Mouse (Mus musculus): Measurements from ENCODE around the gene Gramd2. TPM values are rescaled to one million over a fixed set of nuclear protein-coding genes. Genes with fewer than 3 reads are reported as not detected.
A peak's percentile ranks its signal among the peaks of the same experiment; 100 is the strongest.
"Not testable (repeated sequence)": the region's sequence is repeated elsewhere in the genome, so short reads cannot be mapped to it uniquely, and the experiment has no call there.

The Gramd2 gene
- polyA plus RNA-seq, 1 experiment from 2014 or later = 0.18 TPM

DNA sequence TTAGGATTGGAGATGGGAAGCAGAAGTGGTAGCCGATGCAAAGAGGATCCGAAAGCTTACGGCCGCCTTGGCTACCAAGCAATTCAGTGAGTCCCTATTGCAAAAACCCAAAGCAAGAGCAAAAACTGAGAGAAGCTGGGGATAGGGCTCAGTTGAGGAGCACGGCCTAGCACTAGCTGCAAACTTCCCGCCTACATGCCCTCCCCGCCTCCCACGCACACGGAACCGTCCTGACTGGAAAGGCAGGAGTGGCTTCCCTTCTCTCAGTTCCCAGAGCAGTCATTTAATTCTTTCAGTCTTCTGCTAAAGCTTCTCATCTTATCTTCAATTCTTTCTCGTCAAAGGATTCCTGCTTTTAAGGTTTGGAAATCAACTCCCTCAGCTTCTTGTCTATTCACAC is 69.0 kb downstream of the Gramd2 start:
- Histone ChIP-seq H3K9me3 (ENCODE audit: control insufficient read depth, low read length) (no peaks in the 10 kb centered on the region), H3K36me3 (ENCODE audit: control insufficient read depth, insufficient read depth, low read length) (no peaks in the 10 kb centered on the region), H3K27ac (ENCODE audit: low read depth, low read length) (no peak overlapping the region), H3K4me2 (no peak overlapping the region), H3K9ac (ENCODE audit: low read length) (no peak overlapping the region), H3K27me3 (ENCODE audit: control insufficient read depth, insufficient read depth, low read length) (no peaks in the 10 kb centered on the region), H3K4me1 (ENCODE audit: control insufficient read depth, insufficient read depth, low read length) (peaks cover 11% of the 10 kb centered on the region), H3K4me3 (ENCODE audit: low read depth, low read length) (no peak overlapping the region)
- WGBS = 86% methylated on average over 11 of the region's 11 CpGs
- ATAC-seq (ENCODE audit: low FRiP score) = no peak
- DNase-seq (ENCODE audit: low spot score, missing footprints) = no peak

- Histone ChIP-seq H3K4me3 (ENCODE audit: low read depth, low read length) (peak overlapping the region; percentile 84), H3K36me3 (ENCODE audit: control insufficient read depth, insufficient read depth, low read length) (no peaks in the 10 kb centered on the region), H3K27me3 (ENCODE audit: control insufficient read depth, insufficient read depth, low read length) (no peaks in the 10 kb centered on the region), H3K4me1 (ENCODE audit: control insufficient read depth, insufficient read depth, low read length) (peaks cover 11% of the 10 kb centered on the region), H3K27ac (ENCODE audit: low read depth, low read length) (no peak overlapping the region), H3K9me3 (ENCODE audit: control insufficient read depth, low read length) (no peaks in the 10 kb centered on the region), H3K9ac (ENCODE audit: low read length) (peak overlapping the region; percentile 71), H3K4me2 (peak overlapping the region; percentile 70)
- ATAC-seq (ENCODE audit: low FRiP score) = no peak
- 40% methylated on average over 12 of the region's 12 CpGs for WGBS
- peak; percentile 92 for DNase-seq (ENCODE audit: low spot score, missing footprints)
Measured at GRCm38 (mm10) chr9:59749581-59750265, 69.8 kb downstream of the Gramd2 start.

- peak within 1 kb of the TSS; percentile 82 for H3K9ac ChIP-seq (ENCODE audit: low read length)
- DNase-seq (ENCODE audit: low spot score, missing footprints) (peak; percentile 100), ATAC-seq (ENCODE audit: low FRiP score) (peak; percentile 95)
- H3K4me2 ChIP-seq = peak within 1 kb of the TSS; percentile 76
- under 1% methylated on average over 57 of the region's 59 CpGs for WGBS
- peaks cover 11% of the 10 kb centered on the region for H3K4me1 ChIP-seq (ENCODE audit: control insufficient read depth, insufficient read depth, low read length)
- H3K9me3 ChIP-seq (ENCODE audit: control insufficient read depth, low read length) = no peaks in the 10 kb centered on the region
- H3K36me3 ChIP-seq (ENCODE audit: control insufficient read depth, insufficient read depth, low read length) = no peaks in the 10 kb centered on the region
- no peaks in the 10 kb centered on the region for H3K27me3 ChIP-seq (ENCODE audit: control insufficient read depth, insufficient read depth, low read length)
- peak within 1 kb of the TSS; percentile 84 for H3K4me3 ChIP-seq (ENCODE audit: low read depth, low read length)
- peak within 1 kb of the TSS; percentile 86 for H3K27ac ChIP-seq (ENCODE audit: low read depth, low read length)
Measured at GRCm38 (mm10) chr9:59750267-59751065, 70.5 kb downstream of the Gramd2 start, which contains the start of the genes Senp8 and Myo9a. TSS of gene Senp8 (minus strand) at chr9:59750710. TSS of gene Myo9a (plus strand) at chr9:59750896.

GRCm38 (mm10) chr9:59751066-59751581 is 71.2 kb downstream of the Gramd2 start:
- peak overlapping the region; percentile 82 for H3K9ac ChIP-seq (ENCODE audit: low read length)
- peak overlapping the region; percentile 84 for H3K4me3 ChIP-seq (ENCODE audit: low read depth, low read length)
- peak overlapping the region; percentile 76 for H3K4me2 ChIP-seq
- no peaks in the 10 kb centered on the region for H3K36me3 ChIP-seq (ENCODE audit: control insufficient read depth, insufficient read depth, low read length)
- H3K4me1 ChIP-seq (ENCODE audit: control insufficient read depth, insufficient read depth, low read length) = peaks cover 11% of the 10 kb centered on the region
- DNase-seq (ENCODE audit: low spot score, missing footprints) (peak; percentile 97), ATAC-seq (ENCODE audit: low FRiP score) (peak; percentile 94)
- H3K27ac ChIP-seq (ENCODE audit: low read depth, low read length) = peak overlapping the region; percentile 86
- H3K9me3 ChIP-seq (ENCODE audit: control insufficient read depth, low read length) = no peaks in the 10 kb centered on the region
- H3K27me3 ChIP-seq (ENCODE audit: control insufficient read depth, insufficient read depth, low read length) = no peaks in the 10 kb centered on the region
- under 1% methylated on average over 45 of the region's 49 CpGs for WGBS

DNA sequence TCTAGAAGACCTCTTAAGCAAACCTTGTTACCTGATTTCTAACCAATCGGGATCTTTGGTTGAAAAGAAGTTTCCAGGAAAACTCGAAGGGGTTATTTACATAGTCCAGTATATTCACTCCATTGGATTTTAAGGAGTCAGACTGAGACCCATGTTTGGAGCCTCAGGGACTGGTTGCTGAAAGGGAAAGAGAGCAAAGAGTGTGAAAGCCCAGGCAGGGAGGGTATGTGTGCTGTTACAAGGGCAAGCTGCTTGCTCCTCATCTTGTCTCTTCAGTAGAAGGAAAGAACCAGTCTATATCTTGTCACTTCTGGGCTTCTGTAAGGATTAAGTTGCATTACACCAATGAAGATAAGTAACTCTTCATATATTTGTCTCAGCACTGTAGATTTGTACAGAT is 72.0 kb downstream of the Gramd2 start:
- Histone ChIP-seq H3K4me2 (peak overlapping the region; percentile 76), H3K27me3 (ENCODE audit: control insufficient read depth, insufficient read depth, low read length) (no peaks in the 10 kb centered on the region), H3K4me1 (ENCODE audit: control insufficient read depth, insufficient read depth, low read length) (peaks cover 11% of the 10 kb centered on the region), H3K9ac (ENCODE audit: low read length) (peak overlapping the region; percentile 82), H3K36me3 (ENCODE audit: control insufficient read depth, insufficient read depth, low read length) (no peaks in the 10 kb centered on the region), H3K27ac (ENCODE audit: low read depth, low read length) (no peak overlapping the region), H3K9me3 (ENCODE audit: control insufficient read depth, low read length) (no peaks in the 10 kb centered on the region), H3K4me3 (ENCODE audit: low read depth, low read length) (peak overlapping the region; percentile 84)
- WGBS = 13% methylated on average over 2 of the region's 2 CpGs
- DNase-seq (ENCODE audit: low spot score, missing footprints) (peak; percentile 88), ATAC-seq (ENCODE audit: low FRiP score) (no peak)

GRCm38 (mm10) chr9:59755199-59755598 is 75.3 kb downstream of the Gramd2 start:
- 76% methylated on average over 2 of the region's 2 CpGs for WGBS
- Histone ChIP-seq H3K9me3 (ENCODE audit: control insufficient read depth, low read length) (no peaks in the 10 kb centered on the region), H3K36me3 (ENCODE audit: control insufficient read depth, insufficient read depth, low read length) (no peaks in the 10 kb centered on the region), H3K27ac (ENCODE audit: low read depth, low read length) (no peak overlapping the region), H3K27me3 (ENCODE audit: control insufficient read depth, insufficient read depth, low read length) (no peaks in the 10 kb centered on the region), H3K4me1 (ENCODE audit: control insufficient read depth, insufficient read depth, low read length) (peaks cover 4% of the 10 kb centered on the region), H3K4me3 (ENCODE audit: low read depth, low read length) (no peak overlapping the region), H3K4me2 (no peak overlapping the region), H3K9ac (ENCODE audit: low read length) (no peak overlapping the region)
- ATAC-seq (ENCODE audit: low FRiP score) (no peak), DNase-seq (ENCODE audit: low spot score, missing footprints) (no peak)

DNA sequence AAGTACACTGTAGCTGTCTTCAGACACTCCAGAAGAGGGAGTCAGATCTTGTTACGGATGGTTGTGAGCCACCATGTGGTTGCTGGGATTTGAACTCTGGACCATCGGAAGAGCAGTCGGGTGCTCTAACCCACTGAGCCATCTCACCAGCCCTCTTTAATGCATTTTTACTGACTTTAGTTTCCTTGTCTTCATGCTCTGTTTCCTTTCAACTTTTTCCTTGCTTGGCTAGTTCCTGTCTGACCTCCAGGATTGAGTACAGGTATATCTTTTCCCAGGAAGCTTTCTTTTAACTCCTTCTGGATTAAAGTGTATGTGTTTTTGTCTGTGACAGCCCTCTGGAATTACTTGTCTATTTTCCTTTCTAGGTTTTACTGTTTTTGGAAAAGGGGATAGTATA is 77.1 kb downstream of the Gramd2 start:
- not testable (repeated sequence) for ATAC-seq (ENCODE audit: low FRiP score); H3K4me3 ChIP-seq (ENCODE audit: low read depth, low read length); H3K9ac ChIP-seq (ENCODE audit: low read length); H3K4me2 ChIP-seq; H3K9me3 ChIP-seq (ENCODE audit: control insufficient read depth, low read length); H3K27me3 ChIP-seq (ENCODE audit: control insufficient read depth, insufficient read depth, low read length); H3K36me3 ChIP-seq (ENCODE audit: control insufficient read depth, insufficient read depth, low read length); DNase-seq (ENCODE audit: low spot score, missing footprints); H3K27ac ChIP-seq (ENCODE audit: low read depth, low read length); H3K4me1 ChIP-seq (ENCODE audit: control insufficient read depth, insufficient read depth, low read length)
- WGBS = 98% methylated on average over 2 of the region's 3 CpGs

- Histone ChIP-seq H3K4me1 (ENCODE audit: control insufficient read depth, insufficient read depth, low read length) (no peaks in the 10 kb centered on the region), H3K4me3 (ENCODE audit: low read depth, low read length) (no peak overlapping the region), H3K9me3 (ENCODE audit: control insufficient read depth, low read length) (no peaks in the 10 kb centered on the region), H3K36me3 (ENCODE audit: control insufficient read depth, insufficient read depth, low read length) (no peaks in the 10 kb centered on the region), H3K9ac (ENCODE audit: low read length) (no peak overlapping the region), H3K27ac (ENCODE audit: low read depth, low read length) (no peak overlapping the region), H3K27me3 (ENCODE audit: control insufficient read depth, insufficient read depth, low read length) (no peaks in the 10 kb centered on the region), H3K4me2 (no peak overlapping the region)
- DNase-seq (ENCODE audit: low spot score, missing footprints) = no peak
- no peak for ATAC-seq (ENCODE audit: low FRiP score)
- WGBS = 90% methylated on average over 3 of the region's 3 CpGs
Measured at GRCm38 (mm10) chr9:59760515-59760914, 80.6 kb downstream of the Gramd2 start.

DNA sequence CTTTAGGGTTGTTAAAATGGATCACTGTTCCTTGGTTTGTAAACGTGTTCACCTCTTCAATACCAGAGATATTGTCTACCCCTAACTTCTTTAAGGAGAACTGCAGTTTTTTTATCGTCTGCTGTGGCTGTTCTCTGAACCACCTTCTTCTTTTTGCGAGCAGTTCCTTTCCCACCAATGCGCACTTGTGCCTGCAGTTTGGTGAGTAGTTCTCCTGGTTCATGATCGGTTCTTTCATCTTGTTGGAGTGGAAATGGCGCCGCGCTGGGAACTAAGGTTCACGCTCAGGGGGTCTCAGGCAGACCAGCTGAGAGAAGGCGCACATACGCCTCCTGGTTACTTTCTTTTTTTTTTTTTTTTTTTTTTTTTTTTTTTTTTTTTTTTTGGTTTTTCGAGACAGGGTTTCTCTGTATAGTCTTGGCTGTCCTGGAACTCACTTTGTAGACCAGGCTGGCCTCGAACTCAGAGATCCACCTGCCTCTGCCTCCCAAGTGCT is 87.1 kb downstream of the Gramd2 start:
- H3K4me2 ChIP-seq; H3K9ac ChIP-seq (ENCODE audit: low read length); H3K9me3 ChIP-seq (ENCODE audit: control insufficient read depth, low read length); ATAC-seq (ENCODE audit: low FRiP score); H3K4me1 ChIP-seq (ENCODE audit: control insufficient read depth, insufficient read depth, low read length); H3K27ac ChIP-seq (ENCODE audit: low read depth, low read length); H3K27me3 ChIP-seq (ENCODE audit: control insufficient read depth, insufficient read depth, low read length); H3K4me3 ChIP-seq (ENCODE audit: low read depth, low read length); DNase-seq (ENCODE audit: low spot score, missing footprints); H3K36me3 ChIP-seq (ENCODE audit: control insufficient read depth, insufficient read depth, low read length): not testable (repeated sequence)
- 88% methylated on average over 12 of the region's 13 CpGs for WGBS
